Mouse (Mus musculus): ENCODE data around the gene Tmem247.

- TF ChIP-seq CTCF (IDR thresholded peaks at IDR 0.05; ENCODE audit: borderline replicate concordance, insufficient read depth, low read depth, low read length) (no peak), POLR2A (IDR thresholded peaks at IDR 0.05; ENCODE audit: borderline replicate concordance, insufficient read depth, low read length) (no peak)
Measured at GRCm38 (mm10) chr17:86938683-86939082, 21.5 kb downstream of the Tmem247 start.

Data from cerebellum, adult 2 months (tissue).